Mouse (Mus musculus): Measurements from ENCODE around the gene Foxi3.

GRCm38 (mm10) chr6:70968291-70968690, 12.0 kb downstream of the Foxi3 start:
- TF ChIP-seq CTCF (IDR thresholded peaks at IDR 0.05; ENCODE audit: low read depth) (no peak), EP300 (optimal IDR thresholded peaks at IDR 0.05) (no peak)
